Mouse (Mus musculus) heart, adult 2 months (tissue): ENCODE measurements around the gene Xrcc4.

Experiments
- CTCF ChIP-seq: fragments of 200-600 bp; IDR thresholded peaks from 2 replicates; pipeline ENCODE4 v1.8.1; 2022; ENCODE audit warnings: antibody characterized with exemption, mild to moderate bottlenecking, moderate library complexity
- EP300 ChIP-seq: fragments of 200-500 bp; IDR thresholded peaks from 2 replicates; pipeline ENCODE4 v1.6.1; 2011; ENCODE audit warnings: low read depth, low read length, control low read depth; ENCODE audit not compliant: insufficient read depth
- POLR2A ChIP-seq: fragments of 200-500 bp; IDR thresholded peaks from 2 replicates; pipeline ENCODE4 v1.6.1; 2011; ENCODE audit warnings: mild to moderate bottlenecking, low read depth, low read length, control low read depth; ENCODE audit not compliant: insufficient read depth

GRCm38 (mm10) chr13:89834485-89834884 is 254.9 kb downstream of the Xrcc4 start:
- no peak for TF ChIP-seq EP300
- TF ChIP-seq CTCF: no peak
- no peak for TF ChIP-seq POLR2A
